In the genomic region with DNA sequence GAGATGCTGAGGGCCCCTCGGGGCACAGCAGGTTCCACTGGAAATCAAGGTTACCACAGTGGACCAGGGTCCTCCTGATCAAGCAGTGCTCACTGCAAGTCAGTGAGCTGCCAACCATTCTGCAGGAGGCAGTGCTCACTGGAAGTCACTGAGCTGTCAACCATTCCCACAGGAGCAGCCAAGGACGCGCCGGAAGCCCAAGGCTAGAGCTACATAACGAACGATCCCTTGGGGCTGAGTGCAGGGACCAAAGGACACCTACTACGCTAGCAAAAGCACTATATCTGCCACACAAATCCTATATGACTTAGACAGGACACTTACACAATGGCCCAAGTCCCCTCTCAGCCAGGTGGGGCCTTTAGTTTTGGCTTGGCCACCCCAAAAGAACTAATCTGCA, we compare ENCODE assay signal across 8 mouse cellular contexts. TPM values are rescaled to one million over a fixed set of nuclear protein-coding genes. Genes with fewer than 3 reads are reported as not detected.
DNase-seq lines count a peak whose midpoint lies in the region; ATAC-seq and TF ChIP-seq lines count a peak whose summit lies in the region.

No protein-coding gene starts in this region.

- no peak for ATAC-seq in midbrain, embryonic 13.5 days
- ATAC-seq in midbrain, postnatal 0 days (ENCODE audit: low FRiP score): no peak
- ATAC-seq in stomach, embryonic 14.5 days (ENCODE audit: insufficient number of reproducible peaks, insufficient read depth, low FRiP score, low read depth): no peak

- WGBS in midbrain, embryonic 13.5 days: 84% methylated on average over 7 of the region's 7 CpGs
- 68% methylated on average over 7 of the region's 7 CpGs for whole genome bisulfite sequencing in midbrain, postnatal 0 days
- WGBS in stomach, embryonic 14.5 days: 85% methylated on average over 7 of the region's 7 CpGs

- intact Hi-C loops in left cerebral cortex, postnatal 14 days (cut with DNase I): no loop called here

- H3K27ac ChIP-seq in midbrain, embryonic 13.5 days: peak overlapping the region; percentile 60; the same call in 1 of the 2 replicates
- H3K27ac ChIP-seq in midbrain, postnatal 0 days (ENCODE audit: low read depth, low read length): no peak overlapping the region
- peak overlapping the region; percentile 79 for H3K27ac ChIP-seq in stomach, embryonic 14.5 days (ENCODE audit: low read length)

- H3K9ac ChIP-seq in midbrain, embryonic 13.5 days (replicated peaks): no peak overlapping the region
- no peak overlapping the region for H3K9ac ChIP-seq in midbrain, postnatal 0 days (replicated peaks; ENCODE audit: low read length, poor library complexity, severe bottlenecking)
- no peak overlapping the region for H3K9ac ChIP-seq in stomach, embryonic 14.5 days (replicated peaks; ENCODE audit: low read depth, low read length)

- TF ChIP-seq CTCF in midbrain, postnatal 0 days (IDR thresholded peaks at IDR 0.05): no peak

- H3K36me3 ChIP-seq in midbrain, embryonic 13.5 days: no peaks in the 10 kb centered on the region
- no peaks in the 10 kb centered on the region for H3K36me3 ChIP-seq in midbrain, postnatal 0 days (ENCODE audit: insufficient read depth, low read length)
- H3K36me3 ChIP-seq in stomach, embryonic 14.5 days (ENCODE audit: control insufficient read depth, insufficient read depth, low read length): no peaks in the 10 kb centered on the region

- peaks cover 6% of the 10 kb centered on the region; the same call in 1 of the 2 replicates for H3K27me3 ChIP-seq in midbrain, embryonic 13.5 days
- H3K27me3 ChIP-seq in midbrain, postnatal 0 days (ENCODE audit: insufficient read depth, low read length): no peaks in the 10 kb centered on the region
- no peaks in the 10 kb centered on the region for H3K27me3 ChIP-seq in stomach, embryonic 14.5 days (ENCODE audit: control insufficient read depth, insufficient read depth, low read length)

- no peak overlapping the region for H3K4me2 ChIP-seq in midbrain, embryonic 13.5 days (replicated peaks)
- no peak overlapping the region for H3K4me2 ChIP-seq in midbrain, postnatal 0 days (ENCODE audit: low read depth, low read length, poor library complexity, severe bottlenecking)
- H3K4me2 ChIP-seq in stomach, embryonic 14.5 days (replicated peaks; ENCODE audit: low read depth, low read length): 0 out of 2 replicates have a peak overlapping the region, but pooled peaks have one; percentile 5

- no peak overlapping the region for H3K4me3 ChIP-seq in midbrain, embryonic 13.5 days (replicated peaks)
- H3K4me3 ChIP-seq in midbrain, postnatal 0 days (ENCODE audit: low read depth, low read length): no peak overlapping the region
- H3K4me3 ChIP-seq in stomach, embryonic 14.5 days (ENCODE audit: low read depth, low read length): no peak overlapping the region

- no peaks in the 10 kb centered on the region for H3K9me3 ChIP-seq in midbrain, embryonic 13.5 days
- no peaks in the 10 kb centered on the region for H3K9me3 ChIP-seq in midbrain, postnatal 0 days (ENCODE audit: low read length)
- H3K9me3 ChIP-seq in stomach, embryonic 14.5 days (ENCODE audit: control insufficient read depth, low read depth, low read length): no peaks in the 10 kb centered on the region

- peak; percentile 86 to 93 for DNase-seq in adrenal gland, adult (ENCODE audit: inconsistent age in 2 of 2, low spot score in 1 of 2)
- no peak for DNase-seq in adrenal gland, postnatal 4 days (ENCODE audit: low spot score in 2 of 2)
- no peak for DNase-seq in midbrain, postnatal 0 days (ENCODE audit: low spot score)
- peak; percentile 42 for DNase-seq in kidney, adult 18-20 months
- DNase-seq in left cerebral cortex, postnatal 14 days (ENCODE audit: low spot score in 2 of 2): no peak
- DNase-seq in layer of hippocampus, postnatal 36 days: no peak

- H3K4me1 ChIP-seq in midbrain, embryonic 13.5 days (replicated peaks): peaks cover 27% of the 10 kb centered on the region
- H3K4me1 ChIP-seq in midbrain, postnatal 0 days (ENCODE audit: insufficient read depth, low read length): 0 out of 2 replicates have a peak, but pooled peaks cover 3% of the 10 kb centered on the region
- H3K4me1 ChIP-seq in stomach, embryonic 14.5 days (ENCODE audit: control insufficient read depth, insufficient read depth, low read length): peaks cover 47% of the 10 kb centered on the region

RNA-seq across cellular contexts. Expression of a gene that starts 5.6 kb away (rescaled TPM):
- 100 to 1,000 TPM; 109 to 117 TPM for total RNA-seq in adrenal gland, postnatal 4 days (2021)
- polyA plus RNA-seq in midbrain, embryonic 13.5 days (2015; fragmentation: Nextera tagmentation; extraction: Ambion mirVana): 1.5 and 1.7 TPM in 2 replicates
- 9.9 and 15.0 TPM in 2 replicates for total RNA-seq in midbrain, postnatal 0 days (2014; rRNA removed)
- polyA plus RNA-seq in midbrain, postnatal 0 days (2015; fragmentation: Nextera tagmentation; extraction: Ambion mirVana): 0.58 and 0.74 TPM in 2 replicates
- 10.3 and 11.3 TPM in 2 replicates for polyA plus RNA-seq in stomach, embryonic 14.5 days (2014; fragmentation: Nextera tagmentation; extraction: Ambion mirVana)
- total RNA-seq in left cerebral cortex, postnatal 14 days (2021): 10 to 100 TPM in 1 of 2 experiments, 1 to 10 TPM in 1; 9.5 to 10.5 TPM
- 10 to 100 TPM; 10.2 to 11.4 TPM for total RNA-seq in layer of hippocampus, postnatal 36 days (2021)

RNA-seq across cellular contexts. Expression of a gene that starts 27.4 kb away (rescaled TPM):
- 10 to 100 TPM; 23.7 to 23.9 TPM for total RNA-seq in adrenal gland, postnatal 4 days (2021)
- polyA plus RNA-seq in midbrain, embryonic 13.5 days (2015; fragmentation: Nextera tagmentation; extraction: Ambion mirVana): 27.9 and 30.1 TPM in 2 replicates
- total RNA-seq in midbrain, postnatal 0 days (2014; rRNA removed): 31.8 and 33.3 TPM in 2 replicates
- polyA plus RNA-seq in midbrain, postnatal 0 days (2015; fragmentation: Nextera tagmentation; extraction: Ambion mirVana): 29.4 and 36.1 TPM in 2 replicates
- polyA plus RNA-seq in stomach, embryonic 14.5 days (2014; fragmentation: Nextera tagmentation; extraction: Ambion mirVana): 37.4 and 44.3 TPM in 2 replicates
- 10 to 100 TPM; 42.8 to 52.3 TPM for total RNA-seq in left cerebral cortex, postnatal 14 days (2021)
- 10 to 100 TPM; 22.4 to 28.7 TPM for total RNA-seq in layer of hippocampus, postnatal 36 days (2021)

Comparison
In these comparisons a context has a peak if more than half of its experiments do, and no peak if none do; other contexts are left out.
1. DNase-seq: peak in adrenal gland, adult (2 of 2) and kidney, adult 18-20 months (single experiment); none in adrenal gland, postnatal 4 days (0 of 2), midbrain, postnatal 0 days (single experiment), left cerebral cortex, postnatal 14 days (0 of 2) and layer of hippocampus, postnatal 36 days (0 of 2).